Mouse (Mus musculus): ENCODE data around the gene Gng7. TPM values are rescaled to one million over a fixed set of nuclear protein-coding genes. Genes with fewer than 3 reads are reported as not detected.

The Gng7 gene
- polyA plus RNA-seq, 1 experiment from 2014 or later, result 4.8 TPM

- no peak for ATAC-seq (ENCODE audit: low FRiP score, low TSS enrichment)
- no peaks in the 10 kb centered on the region for H3K36me3 ChIP-seq (ENCODE audit: control insufficient read depth, insufficient read depth, low read length)
- H3K9me3 ChIP-seq (ENCODE audit: control insufficient read depth, low read length), result no peaks in the 10 kb centered on the region
- 56% methylated on average over 2 of the region's 2 CpGs for WGBS
- H3K27me3 ChIP-seq (ENCODE audit: control insufficient read depth, insufficient read depth, low read length), result peaks cover 9% of the 10 kb centered on the region
- peak overlapping the region; percentile 72; the same call in 1 of the 2 replicates for H3K4me2 ChIP-seq (replicated peaks; ENCODE audit: low read depth, low read length)
- H3K9ac ChIP-seq (ENCODE audit: low read depth, low read length), result peak overlapping the region; percentile 40; the same call in 1 of the 2 replicates
- peaks cover 56% of the 10 kb centered on the region for H3K4me1 ChIP-seq (ENCODE audit: control insufficient read depth, insufficient read depth, low read length)
- H3K27ac ChIP-seq (ENCODE audit: low read depth, low read length), result peak overlapping the region; percentile 30; the same call in 1 of the 2 replicates
- no peak overlapping the region; the same call in 1 of the 2 replicates for H3K4me3 ChIP-seq (ENCODE audit: low read length)
These were observed 73.8 kb downstream of the Gng7 start for GRCm38 (mm10) chr10:80940988-80941347.

GRCm38 (mm10) chr10:80940320-80940987 is 74.3 kb downstream of the Gng7 start:
- ATAC-seq (ENCODE audit: low FRiP score, low TSS enrichment), result peak; percentile 3; the same call in 1 of the 2 replicates
- peak overlapping the region; percentile 40; the same call in 1 of the 2 replicates for H3K9ac ChIP-seq (ENCODE audit: low read depth, low read length)

GRCm38 (mm10) chr10:80939671-80940070 is 75.1 kb downstream of the Gng7 start:
- Histone ChIP-seq H3K9ac (ENCODE audit: low read depth, low read length) (peak overlapping the region; percentile 51), H3K9me3 (ENCODE audit: control insufficient read depth, low read length) (no peaks in the 10 kb centered on the region), H3K27ac (ENCODE audit: low read depth, low read length) (peak overlapping the region; percentile 30; the same call in 1 of the 2 replicates), H3K4me1 (ENCODE audit: control insufficient read depth, insufficient read depth, low read length) (peaks cover 62% of the 10 kb centered on the region), H3K4me2 (replicated peaks; ENCODE audit: low read depth, low read length) (peak overlapping the region; percentile 72), H3K36me3 (ENCODE audit: control insufficient read depth, insufficient read depth, low read length) (no peaks in the 10 kb centered on the region), H3K4me3 (ENCODE audit: low read length) (peak overlapping the region; percentile 36), H3K27me3 (ENCODE audit: control insufficient read depth, insufficient read depth, low read length) (peaks cover 13% of the 10 kb centered on the region)
- ATAC-seq (ENCODE audit: low FRiP score, low TSS enrichment), result peak; percentile 67
- 2% methylated on average over 28 of the region's 28 CpGs for WGBS

More at GRCm38 (mm10) chr10:80940320-80940987, 74.3 kb downstream of the Gng7 start:
- peak overlapping the region; percentile 72 for H3K4me2 ChIP-seq (replicated peaks; ENCODE audit: low read depth, low read length)
- no peaks in the 10 kb centered on the region for H3K36me3 ChIP-seq (ENCODE audit: control insufficient read depth, insufficient read depth, low read length)
- peaks cover 62% of the 10 kb centered on the region for H3K4me1 ChIP-seq (ENCODE audit: control insufficient read depth, insufficient read depth, low read length)
- peaks cover 11% of the 10 kb centered on the region for H3K27me3 ChIP-seq (ENCODE audit: control insufficient read depth, insufficient read depth, low read length)
- H3K27ac ChIP-seq (ENCODE audit: low read depth, low read length), result peak overlapping the region; percentile 30; the same call in 1 of the 2 replicates
- peak overlapping the region; percentile 36 for H3K4me3 ChIP-seq (ENCODE audit: low read length)
- WGBS, result 26% methylated on average over 8 of the region's 8 CpGs
- no peaks in the 10 kb centered on the region for H3K9me3 ChIP-seq (ENCODE audit: control insufficient read depth, low read length)

- 8% methylated on average over 15 of the region's 15 CpGs for WGBS
- H3K27ac ChIP-seq (ENCODE audit: low read depth, low read length), result peak overlapping the region; percentile 30
- no peak overlapping the region for H3K9ac ChIP-seq (ENCODE audit: low read depth, low read length)
- H3K4me2 ChIP-seq (replicated peaks; ENCODE audit: low read depth, low read length), result peak overlapping the region; percentile 72
- peaks cover 20% of the 10 kb centered on the region for H3K27me3 ChIP-seq (ENCODE audit: control insufficient read depth, insufficient read depth, low read length)
- H3K4me3 ChIP-seq (ENCODE audit: low read length), result peak overlapping the region; percentile 36
- H3K4me1 ChIP-seq (ENCODE audit: control insufficient read depth, insufficient read depth, low read length), result peaks cover 63% of the 10 kb centered on the region
- ATAC-seq (ENCODE audit: low FRiP score, low TSS enrichment), result peak; percentile 68
- no peaks in the 10 kb centered on the region for H3K9me3 ChIP-seq (ENCODE audit: control insufficient read depth, low read length)
- H3K36me3 ChIP-seq (ENCODE audit: control insufficient read depth, insufficient read depth, low read length), result no peaks in the 10 kb centered on the region
These were observed 75.8 kb downstream of the Gng7 start for GRCm38 (mm10) chr10:80938831-80939550.

- Histone ChIP-seq H3K4me3 (ENCODE audit: low read length) (no peak overlapping the region), H3K4me2 (replicated peaks; ENCODE audit: low read depth, low read length) (no peak overlapping the region), H3K27ac (ENCODE audit: low read depth, low read length) (peak overlapping the region; percentile 13; the same call in 1 of the 2 replicates), H3K9me3 (ENCODE audit: control insufficient read depth, low read length) (no peaks in the 10 kb centered on the region), H3K27me3 (ENCODE audit: control insufficient read depth, insufficient read depth, low read length) (peaks cover 33% of the 10 kb centered on the region), H3K36me3 (ENCODE audit: control insufficient read depth, insufficient read depth, low read length) (no peaks in the 10 kb centered on the region), H3K9ac (ENCODE audit: low read depth, low read length) (no peak overlapping the region), H3K4me1 (ENCODE audit: control insufficient read depth, insufficient read depth, low read length) (peaks cover 67% of the 10 kb centered on the region)
- no peak for ATAC-seq (ENCODE audit: low FRiP score, low TSS enrichment)
- WGBS, result 40% methylated on average over 8 of the region's 8 CpGs
These were observed 77.1 kb downstream of the Gng7 start for GRCm38 (mm10) chr10:80937646-80938045.

GRCm38 (mm10) chr10:80936810-80937164 is 78.0 kb downstream of the Gng7 start:
- 18% methylated on average over 6 of the region's 6 CpGs for WGBS
- Histone ChIP-seq H3K4me3 (ENCODE audit: low read length) (peak overlapping the region; percentile 35; the same call in 1 of the 2 replicates), H3K27me3 (ENCODE audit: control insufficient read depth, insufficient read depth, low read length) (peaks cover 42% of the 10 kb centered on the region), H3K36me3 (ENCODE audit: control insufficient read depth, insufficient read depth, low read length) (no peaks in the 10 kb centered on the region), H3K9ac (ENCODE audit: low read depth, low read length) (no peak overlapping the region), H3K4me2 (replicated peaks; ENCODE audit: low read depth, low read length) (peak overlapping the region; percentile 62), H3K4me1 (ENCODE audit: control insufficient read depth, insufficient read depth, low read length) (peaks cover 76% of the 10 kb centered on the region), H3K9me3 (ENCODE audit: control insufficient read depth, low read length) (no peaks in the 10 kb centered on the region), H3K27ac (ENCODE audit: low read depth, low read length) (peak overlapping the region; percentile 45; the same call in 1 of the 2 replicates)
- no peak for ATAC-seq (ENCODE audit: low FRiP score, low TSS enrichment)

GRCm38 (mm10) chr10:80936135-80936809 is 78.5 kb downstream of the Gng7 start:
- no peaks in the 10 kb centered on the region for H3K9me3 ChIP-seq (ENCODE audit: control insufficient read depth, low read length)
- no peaks in the 10 kb centered on the region for H3K36me3 ChIP-seq (ENCODE audit: control insufficient read depth, insufficient read depth, low read length)
- H3K4me2 ChIP-seq (replicated peaks; ENCODE audit: low read depth, low read length), result peak overlapping the region; percentile 62
- peaks cover 81% of the 10 kb centered on the region for H3K4me1 ChIP-seq (ENCODE audit: control insufficient read depth, insufficient read depth, low read length)
- peaks cover 46% of the 10 kb centered on the region for H3K27me3 ChIP-seq (ENCODE audit: control insufficient read depth, insufficient read depth, low read length)
- H3K27ac ChIP-seq (ENCODE audit: low read depth, low read length), result no peak overlapping the region
- peak overlapping the region; percentile 55 for H3K9ac ChIP-seq (ENCODE audit: low read depth, low read length)
- WGBS, result 1% methylated on average over 33 of the region's 37 CpGs
- peak overlapping the region; percentile 35 for H3K4me3 ChIP-seq (ENCODE audit: low read length)
- ATAC-seq (ENCODE audit: low FRiP score, low TSS enrichment), result peak; percentile 25; the same call in 1 of the 2 replicates

- no peak for ATAC-seq (ENCODE audit: low FRiP score, low TSS enrichment)
- Histone ChIP-seq H3K27ac (ENCODE audit: low read depth, low read length) (no peak overlapping the region), H3K4me3 (ENCODE audit: low read length) (no peak overlapping the region), H3K36me3 (ENCODE audit: control insufficient read depth, insufficient read depth, low read length) (no peaks in the 10 kb centered on the region), H3K27me3 (ENCODE audit: control insufficient read depth, insufficient read depth, low read length) (peaks cover 52% of the 10 kb centered on the region), H3K9me3 (ENCODE audit: control insufficient read depth, low read length) (no peaks in the 10 kb centered on the region), H3K4me2 (replicated peaks; ENCODE audit: low read depth, low read length) (peak overlapping the region; percentile 62), H3K4me1 (ENCODE audit: control insufficient read depth, insufficient read depth, low read length) (peaks cover 81% of the 10 kb centered on the region), H3K9ac (ENCODE audit: low read depth, low read length) (peak overlapping the region; percentile 7; the same call in 1 of the 2 replicates)
- 10% methylated on average over 17 of the region's 17 CpGs for WGBS
These were observed 79.0 kb downstream of the Gng7 start for GRCm38 (mm10) chr10:80935698-80936097.
